Mouse (Mus musculus): Measurements from ENCODE around the gene Morn5.

Morn5 gene

DNA sequence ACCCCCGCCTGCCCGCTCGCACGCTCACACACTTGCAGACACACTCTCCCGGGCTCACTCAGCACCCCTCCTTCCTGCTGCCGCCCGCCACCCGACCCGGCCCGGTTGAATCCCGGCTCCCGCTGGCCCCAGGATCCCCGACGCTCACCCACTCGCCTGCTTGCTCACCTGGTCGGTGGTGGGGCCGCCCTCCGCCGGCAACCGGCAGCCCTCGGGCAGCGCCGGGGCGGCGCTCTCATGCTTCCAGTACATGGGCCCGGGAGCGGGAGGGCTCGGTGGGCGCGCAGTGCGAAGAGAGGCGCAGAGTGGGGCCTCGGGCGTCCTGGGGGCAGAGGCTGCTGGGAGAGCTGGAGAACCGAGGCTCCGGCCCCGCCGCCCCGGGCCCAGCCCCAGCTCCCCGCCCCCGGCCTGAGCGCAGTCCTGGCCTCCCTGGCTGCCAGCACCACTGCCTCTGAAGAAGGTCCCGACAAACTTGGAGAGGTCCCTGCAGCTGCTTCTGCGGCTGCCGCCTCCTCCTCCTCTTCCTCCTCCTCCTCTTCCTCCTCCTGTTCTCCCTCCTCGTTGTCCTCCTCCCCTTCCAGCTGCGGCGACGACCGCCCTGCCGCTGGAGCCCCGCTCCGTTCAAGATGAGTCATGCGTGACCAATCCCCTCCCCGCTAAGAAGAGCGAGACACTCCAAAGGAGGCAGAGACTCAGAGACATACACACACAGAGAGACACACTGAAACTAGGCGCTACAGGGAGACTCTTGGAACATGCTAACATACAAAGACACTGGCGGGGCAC, 55.9 kb downstream of the Morn5 start, which contains the start of gene Lhx6:
Lhx6 (minus strand) TSS at position 453 of the 786 bp plus-strand sequence.
- no peak for DNase-seq

DNA sequence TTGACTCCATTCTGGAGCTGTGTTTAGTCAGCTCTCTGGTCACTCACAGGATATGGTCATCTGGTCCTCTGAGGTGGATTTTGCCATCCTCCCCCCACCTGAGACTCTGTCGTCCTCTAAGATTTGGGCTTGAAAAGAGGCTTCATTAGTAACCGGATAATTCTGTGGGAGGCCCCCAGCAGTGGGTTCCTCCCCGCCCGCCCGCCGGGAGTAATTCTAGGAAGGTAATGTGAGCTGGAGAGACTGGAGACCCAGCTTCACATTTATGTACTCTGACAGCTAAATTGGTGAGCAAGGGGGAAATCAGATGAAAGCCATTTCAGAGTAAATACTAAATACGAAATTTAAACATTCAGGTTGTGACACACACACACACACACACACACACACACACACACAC, 59.4 kb downstream of the Morn5 start:
- no peak for DNase-seq

DNA sequence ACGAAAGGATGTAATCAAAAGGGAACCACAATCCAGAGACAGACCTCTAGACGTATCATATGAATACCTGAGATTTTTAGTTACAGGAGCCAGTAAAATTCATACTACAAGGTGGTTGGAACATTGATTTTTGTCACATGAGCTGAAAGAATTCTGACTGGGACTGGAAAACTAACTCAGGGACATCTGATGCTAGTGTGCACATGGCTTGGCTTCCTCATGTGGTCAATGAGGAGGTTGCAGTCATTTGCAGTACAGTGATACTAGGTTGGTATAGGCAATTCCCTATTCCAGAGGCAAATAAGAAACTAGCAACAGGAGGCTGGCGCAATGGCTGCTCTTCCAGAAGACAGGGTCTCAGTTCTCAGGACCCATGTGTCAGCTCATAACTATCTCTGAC, 63.4 kb downstream of the Morn5 start:
- DNase-seq: no peak

DNA sequence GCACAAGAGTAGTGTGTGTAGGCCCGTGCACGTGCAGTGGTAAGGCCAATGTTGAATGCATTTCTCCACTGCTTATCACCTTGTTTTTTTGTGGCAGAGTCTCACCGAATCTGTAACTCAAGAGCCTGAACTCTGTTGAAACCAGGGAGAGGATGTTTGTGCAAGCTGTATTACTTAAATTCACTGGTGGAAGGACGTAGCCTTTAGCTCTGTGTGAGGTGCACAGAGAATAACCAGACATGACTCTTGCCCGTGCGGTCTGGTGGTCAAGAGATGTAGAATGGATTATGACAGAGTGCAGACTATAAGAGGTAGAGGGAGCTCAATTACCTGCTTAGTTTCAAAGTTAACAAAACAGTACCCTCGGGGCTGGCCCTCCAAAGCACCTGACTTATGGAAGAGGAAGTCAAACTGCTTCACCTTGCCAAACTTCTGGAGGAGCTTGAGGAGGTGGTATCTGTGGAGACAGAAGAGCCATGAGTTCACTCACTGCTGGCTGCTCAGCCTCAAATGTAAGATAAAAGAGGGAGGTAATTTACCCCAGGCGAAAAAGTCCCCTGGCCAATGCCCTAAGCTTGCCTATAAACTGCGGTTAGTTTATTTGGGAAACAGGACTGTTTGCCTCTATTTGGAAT, 77.7 kb downstream of the Morn5 start:
- no peak for DNase-seq

DNA sequence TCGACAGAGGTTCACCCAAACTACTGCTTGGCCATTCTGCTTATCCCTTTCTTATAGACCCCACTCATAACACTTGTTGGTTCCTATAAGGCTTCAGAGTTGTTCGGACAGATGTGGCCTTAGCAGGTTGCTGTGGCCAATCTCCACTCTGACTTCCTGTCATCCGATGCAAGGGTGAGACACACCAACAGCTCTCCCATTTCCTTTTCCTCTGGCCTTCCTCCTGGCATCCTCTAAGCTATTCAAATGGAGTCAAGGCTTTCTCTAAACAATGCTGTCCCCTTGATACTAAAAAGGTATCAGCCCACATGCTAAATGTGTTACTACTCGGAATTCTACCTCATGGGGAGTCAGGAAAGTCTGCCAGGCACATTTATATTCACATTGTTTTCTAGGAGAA, 78.7 kb downstream of the Morn5 start:
- no peak for DNase-seq

DNA sequence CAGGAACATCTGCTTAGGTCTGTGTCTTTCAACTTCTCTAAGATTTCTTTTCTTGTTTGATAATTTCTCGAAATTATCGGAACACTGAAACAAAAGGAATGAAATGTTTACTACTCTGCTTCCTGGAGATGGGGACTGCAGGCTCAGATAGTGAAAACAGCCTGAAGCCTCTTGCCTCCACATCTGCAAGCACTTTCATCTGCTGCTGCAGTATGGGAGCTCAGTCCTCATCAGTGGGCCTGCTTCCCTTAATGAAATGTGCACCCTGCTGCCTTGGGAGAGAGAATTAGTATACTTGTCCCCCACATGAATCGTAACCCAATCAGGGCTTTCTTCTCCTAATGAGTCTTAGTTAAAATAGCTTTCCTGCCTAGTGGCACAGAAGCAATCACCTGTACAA, 79.8 kb downstream of the Morn5 start:
- DNase-seq: no peak
